Mouse (Mus musculus) myocyte (in vitro differentiated cells): Measurements from ENCODE around the gene Gnpnat1. TPM values are rescaled to one million over a fixed set of nuclear protein-coding genes. Genes with fewer than 3 reads are reported as not detected.
A peak's percentile ranks its signal among the peaks of the same experiment; 100 is the strongest.

Experiments
- H3K27me3 ChIP-seq: one replicate; pipeline ENCODE4 v1.6.1; 2011; ENCODE audit not compliant: control insufficient read depth, insufficient read depth, insufficient read length
- H3K36me3 ChIP-seq: one replicate; pipeline ENCODE4 v1.6.1; 2011; ENCODE audit not compliant: control insufficient read depth, insufficient read depth
- H3K4me2 ChIP-seq: one replicate; pipeline ENCODE4 v1.6.1; 2011; ENCODE audit warnings: low read depth, control low read depth
- H3K4me3 ChIP-seq: one replicate; pipeline ENCODE4 v1.5.1; 2011; ENCODE audit warnings: mild to moderate bottlenecking, control low read depth, moderate library complexity
- H3K79me2 ChIP-seq: one replicate; pipeline ENCODE4 v1.6.1; 2011; ENCODE audit not compliant: control insufficient read depth, insufficient read depth
- H3ac ChIP-seq: one replicate; pipeline ENCODE4 v1.6.1; 2011; ENCODE audit not compliant: control insufficient read depth, insufficient read length
- CEBPB ChIP-seq: IDR thresholded peaks from 2 replicates; pipeline ENCODE4 v1.6.1; 2011; ENCODE audit warnings: mild to moderate bottlenecking, moderate library complexity; ENCODE audit not compliant: poor library complexity, insufficient read depth, severe bottlenecking
- E2F4 ChIP-seq: IDR thresholded peaks from one replicate; pipeline ENCODE4 v1.6.1; 2011; ENCODE audit warnings: mild to moderate bottlenecking, control low read depth, moderate library complexity; ENCODE audit not compliant: insufficient read depth
- MAX ChIP-seq: IDR thresholded peaks from one replicate; pipeline ENCODE4 v1.6.1; 2011; ENCODE audit warnings: low read depth, mild to moderate bottlenecking, control low read depth
- MYOD1 ChIP-seq, 3 experiments: IDR thresholded peaks; one replicate each; pipeline ENCODE4 v1.6.1; 2011; ENCODE audit warnings: control low read depth in 2 of 3, low read depth in 2 of 3, mild to moderate bottlenecking in 2 of 3, moderate library complexity in 1 of 3; ENCODE audit not compliant: insufficient read length in 2 of 3, control insufficient read depth in 1 of 3
- MYOG ChIP-seq, 3 experiments: IDR thresholded peaks; one replicate each; pipeline ENCODE4 v1.6.1; 2011; ENCODE audit warnings: control low read depth in 2 of 3, low read depth in 2 of 3, mild to moderate bottlenecking in 2 of 3; ENCODE audit not compliant: insufficient read length in 2 of 3, control insufficient read depth in 1 of 3, insufficient read depth in 1 of 3
- POLR2A ChIP-seq: IDR thresholded peaks from one replicate; pipeline ENCODE4 v1.6.1; 2011; ENCODE audit warnings: low read depth, mild to moderate bottlenecking, control low read depth, moderate library complexity; ENCODE audit not compliant: insufficient read length
- POLR2AphosphoS2 ChIP-seq: IDR thresholded peaks from one replicate; pipeline ENCODE4 v1.6.1; 2011; ENCODE audit warnings: low read depth, control low read depth; ENCODE audit not compliant: insufficient read length
- REST ChIP-seq: IDR thresholded peaks from one replicate; pipeline ENCODE4 v1.6.1; 2011; ENCODE audit warnings: mild to moderate bottlenecking, control low read depth, moderate library complexity; ENCODE audit not compliant: insufficient read depth, insufficient read length
- SRF ChIP-seq: IDR thresholded peaks from one replicate; pipeline ENCODE4 v1.6.1; 2011; ENCODE audit warnings: low read depth; ENCODE audit not compliant: control insufficient read depth, insufficient read length
- TCF12 ChIP-seq: IDR thresholded peaks from one replicate; pipeline ENCODE4 v1.6.1; 2011; ENCODE audit warnings: mild to moderate bottlenecking, control low read depth; ENCODE audit not compliant: poor library complexity, insufficient read depth, severe bottlenecking
- TCF3 ChIP-seq: IDR thresholded peaks from one replicate; pipeline ENCODE4 v1.6.1; 2011; ENCODE audit warnings: low read depth, control low read depth; ENCODE audit not compliant: insufficient read length
- USF1 ChIP-seq: IDR thresholded peaks from one replicate; pipeline ENCODE4 v1.6.1; 2011; ENCODE audit warnings: low read depth, mild to moderate bottlenecking, control low read depth, moderate library complexity
- polyA plus RNA-seq: library from polyadenylated mRNA; unstranded; fragments of >200 nt; fragmentation: generic; extraction: Trizol; gene quantifications from one replicate; pipeline ENCODE4 v1.2.1, GENCODE M21; 2012; ENCODE audit warnings: missing spikeins

The Gnpnat1 gene
- polyA plus RNA-seq, 1 experiment: 33.9 TPM

DNA sequence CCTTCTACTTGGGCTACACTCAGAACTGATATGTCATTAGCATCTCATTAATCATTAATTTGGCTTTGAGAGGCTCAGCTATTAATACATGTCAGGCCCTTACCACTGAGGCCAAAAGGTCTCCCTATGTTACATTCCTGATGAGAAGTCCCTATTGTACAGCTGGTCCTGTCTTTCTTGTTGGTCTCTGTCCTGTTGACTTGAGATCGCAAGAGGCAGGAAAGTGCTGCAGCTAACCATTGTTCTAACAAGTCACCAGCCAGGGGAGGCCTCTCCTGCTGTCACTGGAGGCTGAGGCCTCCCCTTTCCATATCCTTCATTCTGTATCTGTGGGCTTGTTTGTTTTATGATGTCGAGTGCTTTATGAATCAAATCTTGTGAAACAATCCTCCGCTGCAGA, 42.1 kb upstream of the Gnpnat1 start:
- no peak for TF ChIP-seq POLR2AphosphoS2
- peak in 2 of 3 experiments; percentile 29 to 47 for TF ChIP-seq MYOD1 (IDR thresholded peaks at IDR 0.05; ENCODE audit: control insufficient read depth in 1 of 3, insufficient read length in 2 of 3, low read depth in 2 of 3)
- Histone ChIP-seq H3K4me3 (no peak overlapping the region), H3K4me2 (no peak overlapping the region), H3K79me2 (no peaks in the 10 kb centered on the region), H3ac (no peak overlapping the region), H3K36me3 (no peaks in the 10 kb centered on the region), H3K27me3 (no peaks in the 10 kb centered on the region)

DNA sequence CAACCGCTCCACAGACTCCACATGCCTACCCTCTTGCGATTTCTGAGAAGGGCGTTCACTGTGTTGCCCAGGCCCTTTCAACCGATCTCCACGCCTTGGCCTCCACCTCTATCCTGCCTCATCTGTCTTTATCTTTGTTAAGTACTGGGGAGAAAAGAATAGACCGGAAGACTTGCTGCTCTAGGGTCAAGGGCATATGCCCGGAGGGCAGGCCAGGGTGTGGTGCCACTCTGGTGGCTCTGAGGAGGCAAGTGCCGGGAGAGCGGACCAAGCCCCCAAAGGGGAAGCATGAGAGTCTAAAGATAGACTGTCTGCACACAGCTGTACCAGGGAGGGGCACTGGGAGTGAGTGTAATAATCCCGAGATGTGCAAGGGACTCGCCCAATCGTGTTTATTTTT, 40.7 kb upstream of the Gnpnat1 start:
- H3K27me3 ChIP-seq: no peaks in the 10 kb centered on the region
- no peak overlapping the region for H3K4me2 ChIP-seq
- TF ChIP-seq E2F4 (no peak), MYOD1 (IDR thresholded peaks at IDR 0.05; ENCODE audit: control insufficient read depth in 1 of 3, insufficient read length in 2 of 3, low read depth in 2 of 3) (peak in 1 of 3 experiments; percentile 30), TCF12 (no peak), MYOG (IDR thresholded peaks at IDR 0.05; ENCODE audit: control insufficient read depth in 1 of 3, insufficient read depth in 1 of 3, insufficient read length in 2 of 3, low read depth in 2 of 3) (peak in 2 of 3 experiments; percentile 45 to 64), MAX (no peak), SRF (no peak), POLR2AphosphoS2 (no peak), USF1 (no peak), POLR2A (no peak), TCF3 (no peak), CEBPB (no peak), REST (no peak)
- no peak overlapping the region for H3ac ChIP-seq
- H3K79me2 ChIP-seq: no peaks in the 10 kb centered on the region
- no peaks in the 10 kb centered on the region for H3K36me3 ChIP-seq
- no peak overlapping the region for H3K4me3 ChIP-seq

DNA sequence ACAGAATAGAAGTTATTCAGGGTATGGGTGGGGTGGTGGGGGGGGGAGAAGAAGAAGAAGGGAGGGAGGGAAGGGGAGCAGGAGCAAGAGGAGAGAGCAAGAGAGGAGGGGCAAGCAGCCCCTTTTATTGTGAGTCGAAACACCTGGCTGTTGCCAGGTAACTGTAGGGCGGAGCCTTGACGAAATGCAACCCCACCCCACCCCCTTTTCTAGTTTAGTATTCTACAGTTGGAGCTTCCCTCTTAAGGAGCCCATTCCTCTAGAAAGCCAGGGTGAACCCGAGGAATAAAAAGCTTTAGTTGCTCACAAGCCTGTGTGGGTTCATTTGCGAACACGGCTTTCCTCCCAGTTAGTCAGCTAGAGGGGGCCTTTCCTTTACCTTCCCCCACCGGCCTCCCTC, 40.2 kb upstream of the Gnpnat1 start:
- Histone ChIP-seq H3ac (no peak overlapping the region), H3K4me2 (no peak overlapping the region), H3K27me3 (no peaks in the 10 kb centered on the region), H3K79me2 (no peaks in the 10 kb centered on the region), H3K36me3 (no peaks in the 10 kb centered on the region), H3K4me3 (no peak overlapping the region)
- TF ChIP-seq REST (no peak), SRF (no peak), CEBPB (no peak), E2F4 (no peak), USF1 (no peak), MAX (no peak), MYOD1 (IDR thresholded peaks at IDR 0.05; ENCODE audit: control insufficient read depth in 1 of 3, insufficient read length in 2 of 3, low read depth in 2 of 3) (no peak), TCF3 (no peak), MYOG (IDR thresholded peaks at IDR 0.05; ENCODE audit: control insufficient read depth in 1 of 3, insufficient read depth in 1 of 3, insufficient read length in 2 of 3, low read depth in 2 of 3) (no peak), POLR2AphosphoS2 (no peak), POLR2A (no peak), TCF12 (no peak)

DNA sequence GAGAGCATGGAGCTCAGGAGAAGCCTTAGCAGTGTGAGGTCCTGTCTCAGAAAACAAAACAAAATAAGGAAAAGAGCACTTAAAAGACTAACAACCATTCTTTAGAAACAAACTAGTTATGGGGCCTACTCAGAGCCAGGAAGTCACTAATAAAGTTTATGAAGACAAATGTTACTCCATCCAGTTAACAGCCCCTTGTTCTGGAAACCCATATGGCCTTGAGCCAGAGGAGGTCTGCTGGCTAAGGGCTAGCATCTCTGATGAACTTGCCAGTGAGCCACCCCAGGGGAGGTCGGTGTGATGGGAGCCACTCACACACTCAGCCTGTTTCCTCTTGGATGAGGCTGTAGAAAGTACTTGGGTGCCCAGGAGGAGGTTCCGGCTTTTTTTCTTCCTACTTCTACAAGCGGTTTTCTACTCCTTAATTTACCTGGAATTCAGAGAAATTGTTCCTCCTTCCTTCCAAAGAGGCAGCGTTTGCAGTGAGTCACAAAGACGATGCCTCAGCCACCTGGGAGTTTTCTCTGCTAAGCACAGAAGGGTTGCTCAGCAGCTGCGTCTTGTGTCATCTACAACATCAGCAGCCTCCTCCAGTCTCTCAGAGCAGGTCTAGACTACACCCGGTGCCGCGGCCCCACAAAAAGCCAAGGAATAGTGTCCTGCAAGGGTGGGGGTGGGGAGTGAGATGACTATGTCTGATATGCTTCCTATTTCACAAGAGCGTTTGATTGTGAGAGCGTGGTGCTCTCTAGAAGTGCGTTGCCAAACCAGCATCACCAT, 38.3 kb upstream of the Gnpnat1 start:
- no peaks in the 10 kb centered on the region for H3K36me3 ChIP-seq
- H3K4me3 ChIP-seq: no peak overlapping the region
- no peaks in the 10 kb centered on the region for H3K79me2 ChIP-seq
- no peak overlapping the region for H3ac ChIP-seq
- H3K4me2 ChIP-seq: no peak overlapping the region
- no peak for TF ChIP-seq MAX
- no peak for TF ChIP-seq E2F4
- TF ChIP-seq USF1: no peak
- no peak for TF ChIP-seq POLR2A
- no peak for TF ChIP-seq MYOD1 (IDR thresholded peaks at IDR 0.05; ENCODE audit: control insufficient read depth in 1 of 3, insufficient read length in 2 of 3, low read depth in 2 of 3)
- TF ChIP-seq TCF3: no peak
- TF ChIP-seq TCF12: no peak
- no peaks in the 10 kb centered on the region for H3K27me3 ChIP-seq

DNA sequence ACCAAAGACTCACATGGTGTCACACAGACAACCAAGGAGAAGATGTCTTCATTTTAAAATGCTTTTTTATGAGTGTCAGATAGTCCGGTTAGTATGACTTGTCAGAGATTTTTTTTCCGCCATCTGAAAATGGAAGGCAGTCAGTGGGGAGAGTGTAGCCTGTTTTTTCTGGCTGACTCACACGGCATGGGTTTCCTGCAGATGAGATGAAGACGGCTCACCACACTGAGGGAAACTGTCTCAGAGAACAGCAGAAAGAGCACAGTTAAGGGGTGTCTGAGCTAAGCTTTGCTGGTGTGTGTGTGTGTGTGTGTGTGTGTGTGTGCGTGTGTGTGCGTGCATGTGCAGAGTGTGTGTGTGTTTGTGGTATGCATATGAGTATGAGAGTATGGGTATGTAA, 36.6 kb upstream of the Gnpnat1 start:
- Histone ChIP-seq H3K4me2 (no peak overlapping the region), H3ac (no peak overlapping the region), H3K36me3 (no peaks in the 10 kb centered on the region), H3K27me3 (no peaks in the 10 kb centered on the region), H3K79me2 (no peaks in the 10 kb centered on the region), H3K4me3 (no peak overlapping the region)
- no peak for TF ChIP-seq REST
- TF ChIP-seq MAX: no peak
- TF ChIP-seq SRF: no peak
- TF ChIP-seq POLR2AphosphoS2: no peak
- no peak for TF ChIP-seq POLR2A
- TF ChIP-seq E2F4: no peak
- no peak for TF ChIP-seq MYOG (IDR thresholded peaks at IDR 0.05; ENCODE audit: control insufficient read depth in 1 of 3, insufficient read depth in 1 of 3, insufficient read length in 2 of 3, low read depth in 2 of 3)
- TF ChIP-seq CEBPB: no peak
- no peak for TF ChIP-seq MYOD1 (IDR thresholded peaks at IDR 0.05; ENCODE audit: control insufficient read depth in 1 of 3, insufficient read length in 2 of 3, low read depth in 2 of 3)
- TF ChIP-seq USF1: no peak
- no peak for TF ChIP-seq TCF12
- no peak for TF ChIP-seq TCF3
